In the genomic region with DNA sequence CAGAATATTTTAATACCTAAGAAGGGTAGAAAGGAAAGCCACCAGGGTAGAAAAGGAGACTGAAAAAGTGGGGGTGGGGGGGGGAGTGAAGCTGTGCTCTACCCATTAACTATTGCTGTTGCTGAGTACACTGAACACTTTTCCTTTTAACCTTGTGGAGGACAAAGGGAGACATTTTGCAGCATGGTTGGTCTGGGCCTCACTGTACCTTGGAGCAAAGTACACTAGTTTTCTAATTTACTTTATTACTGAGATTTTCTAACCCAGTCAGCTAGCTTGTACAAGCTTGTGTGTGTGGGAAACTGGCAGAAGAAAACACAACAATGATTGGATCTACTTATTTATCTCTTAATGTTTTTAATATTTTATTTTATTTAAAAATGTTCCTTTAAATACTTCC, we compare ENCODE assay signal across 15 mouse cellular contexts.
"Had no signal": no experiment of that assay in that cellular context is flagged by ENCODE, and none has a peak within 500 bp of the region (broad histone marks: within the 10 kb centered on the region; RNA-seq: fewer than 3 reads in every experiment).

No protein-coding gene starts in this region.

- H3K9me3 ChIP-seq: neural tube, embryonic 15.5 days; stomach, embryonic 15.5 days had no signal

- H3K9ac ChIP-seq: neural tube, embryonic 15.5 days; stomach, embryonic 15.5 days had no signal

- H3K4me1 ChIP-seq: neural tube, embryonic 15.5 days; stomach, embryonic 15.5 days had no signal

- H3K4me3 ChIP-seq: neural tube, embryonic 15.5 days; stomach, embryonic 15.5 days had no signal

- DNase-seq: retina, postnatal 1 day; right cerebral cortex, adult 18-20 months; right cerebral cortex, postnatal 14 days; right cerebral cortex, postnatal 25 days; right cerebral cortex, postnatal 4 days; spleen, adult 18-20 months; thymus, adult 18-20 months; thymus, adult 2 months; thymus, postnatal 14 days; thymus, postnatal 25 days; thymus, postnatal 36 days; thymus, postnatal 4 days had no signal

- H3K36me3 ChIP-seq: neural tube, embryonic 15.5 days; stomach, embryonic 15.5 days had no signal

- H3K27me3 ChIP-seq: neural tube, embryonic 15.5 days; stomach, embryonic 15.5 days had no signal

- H3K4me2 ChIP-seq: neural tube, embryonic 15.5 days; stomach, embryonic 15.5 days had no signal

- H3K27ac ChIP-seq: neural tube, embryonic 15.5 days; stomach, embryonic 15.5 days; stomach, postnatal 0 days had no signal
